Mouse (Mus musculus): ENCODE results near the gene Cbl. TPM values are rescaled to one million over a fixed set of nuclear protein-coding genes. Genes with fewer than 3 reads are reported as not detected.
A peak's percentile ranks its signal among the peaks of the same experiment; 100 is the strongest.
"Not testable (repeated sequence)": the region's sequence is repeated elsewhere in the genome, so short reads cannot be mapped to it uniquely, and the experiment has no call there.

The Cbl gene
- polyA plus RNA-seq, 1 experiment from 2014 or later, result 4.9 TPM

DNA sequence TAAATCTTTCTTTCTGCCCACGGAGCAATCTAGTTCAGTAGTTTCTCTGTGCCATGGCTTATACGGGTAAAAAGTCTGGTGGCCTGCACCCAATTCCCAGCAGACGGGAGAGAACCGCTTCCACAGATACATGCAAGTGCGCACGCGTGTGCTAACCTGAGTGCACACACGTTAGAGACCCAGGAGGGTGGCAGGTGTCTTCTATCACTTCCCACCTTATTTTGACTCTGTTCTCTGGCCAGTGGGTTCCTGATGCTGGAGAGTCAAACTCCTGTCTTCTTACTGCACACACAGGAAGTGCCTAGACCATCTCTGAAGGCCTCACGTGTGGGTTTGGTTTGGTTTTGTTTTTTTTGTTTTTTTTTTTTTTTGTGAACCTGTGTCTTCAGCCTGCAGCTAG, 118.2 kb downstream of the Cbl start:
- 85% methylated on average over 9 of the region's 9 CpGs for WGBS
- H3K36me3 ChIP-seq (ENCODE audit: control insufficient read depth, insufficient read depth, low read length), result no peaks in the 10 kb centered on the region
- no peak overlapping the region for H3K27ac ChIP-seq (replicated peaks)
- no peaks in the 10 kb centered on the region for H3K4me1 ChIP-seq (replicated peaks; ENCODE audit: control insufficient read depth, insufficient read depth)
- ATAC-seq (ENCODE audit: low FRiP score, low TSS enrichment), result no peak
- no peak for TF ChIP-seq EP300 (optimal IDR thresholded peaks at IDR 0.05)
- TF ChIP-seq CTCF (IDR thresholded peaks at IDR 0.05; ENCODE audit: low read depth), result no peak
- no peak overlapping the region for H3K4me3 ChIP-seq (ENCODE audit: low read depth, low read length)
- no peak for DNase-seq (ENCODE audit: low spot score)
- H3K4me2 ChIP-seq (replicated peaks; ENCODE audit: low read depth), result no peak overlapping the region
- H3K9me3 ChIP-seq (ENCODE audit: control insufficient read depth, low read length), result no peaks in the 10 kb centered on the region
- no peaks in the 10 kb centered on the region for H3K27me3 ChIP-seq (ENCODE audit: control insufficient read depth, insufficient read depth, low read length)
- no peak overlapping the region for H3K9ac ChIP-seq (ENCODE audit: low read length)

DNA sequence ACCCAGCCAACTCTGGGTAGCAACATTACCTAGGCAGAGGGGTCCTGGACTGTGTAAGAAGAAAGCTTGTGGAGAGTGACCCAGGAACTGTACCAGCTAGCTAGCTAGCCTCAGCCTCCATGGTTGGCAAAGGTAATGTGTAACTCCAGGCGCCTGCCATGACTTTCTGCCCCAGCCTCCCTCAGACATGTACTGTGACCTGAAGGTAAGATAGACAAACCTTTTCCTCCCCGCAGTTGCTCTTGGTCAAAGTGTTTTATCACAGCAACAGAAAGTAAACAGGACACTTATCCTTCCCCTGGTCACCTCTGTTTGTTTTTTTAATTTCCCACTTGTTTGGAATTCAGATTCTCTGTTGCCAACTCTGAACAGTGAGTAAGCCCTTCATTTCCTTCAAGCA, 119.4 kb downstream of the Cbl start:
- no peak overlapping the region for H3K27ac ChIP-seq (replicated peaks)
- H3K27me3 ChIP-seq (ENCODE audit: control insufficient read depth, insufficient read depth, low read length), result no peaks in the 10 kb centered on the region
- DNase-seq (ENCODE audit: low spot score) (no peak), ATAC-seq (ENCODE audit: low FRiP score, low TSS enrichment) (no peak)
- H3K9ac ChIP-seq (ENCODE audit: low read length), result no peak overlapping the region
- H3K9me3 ChIP-seq (ENCODE audit: control insufficient read depth, low read length), result no peaks in the 10 kb centered on the region
- no peak overlapping the region for H3K4me2 ChIP-seq (replicated peaks; ENCODE audit: low read depth)
- TF ChIP-seq EP300 (optimal IDR thresholded peaks at IDR 0.05), result no peak
- TF ChIP-seq CTCF (IDR thresholded peaks at IDR 0.05; ENCODE audit: low read depth), result no peak
- WGBS, result 60% methylated on average over 2 of the region's 2 CpGs
- H3K4me1 ChIP-seq (replicated peaks; ENCODE audit: control insufficient read depth, insufficient read depth), result 0 out of 2 replicates have a peak, but pooled peaks cover 4% of the 10 kb centered on the region
- H3K4me3 ChIP-seq (ENCODE audit: low read depth, low read length), result no peak overlapping the region
- no peaks in the 10 kb centered on the region for H3K36me3 ChIP-seq (ENCODE audit: control insufficient read depth, insufficient read depth, low read length)

DNA sequence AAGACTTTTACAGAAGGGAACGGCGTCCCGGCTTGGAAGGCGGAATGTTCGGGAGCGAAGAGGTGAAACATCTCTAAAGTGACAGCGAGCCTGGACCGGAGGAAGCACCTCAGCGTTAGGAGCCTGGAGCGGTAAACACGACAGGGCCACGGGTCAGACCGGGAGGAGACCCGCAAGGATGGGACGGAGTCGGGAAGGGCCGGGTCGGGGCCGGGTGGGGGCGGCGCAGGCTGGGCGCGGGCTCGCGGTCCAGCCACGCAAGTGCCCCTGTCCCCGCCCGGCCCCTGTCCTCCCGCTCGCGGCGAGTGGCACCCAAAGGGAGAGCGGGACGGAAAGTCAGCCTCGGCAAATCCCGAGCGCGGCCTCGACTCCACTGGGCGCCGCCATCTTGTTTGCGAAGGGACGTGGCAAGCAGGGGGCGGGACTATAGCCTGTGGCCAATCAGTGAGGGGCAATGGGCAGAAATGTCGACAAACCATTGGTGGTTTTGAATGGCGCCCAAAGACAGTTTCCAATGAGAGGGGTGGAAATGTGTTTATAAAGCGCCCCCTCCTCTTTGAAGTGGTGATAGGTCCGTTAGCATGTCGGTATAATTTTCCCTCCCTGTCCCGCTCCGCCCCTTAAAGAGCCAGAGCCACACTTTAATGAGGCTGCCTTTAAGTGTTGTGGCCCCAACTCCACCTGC, 120.6 kb downstream of the Cbl start, which contains the start of the genes Gm49380 and Rnf26:
TSS of gene Gm49380 (minus strand) at position 396 of the 685 bp plus-strand sequence.
TSS of gene Rnf26 (minus strand) at position 413 of the 685 bp plus-strand sequence.
- peak within 1 kb of the TSS; percentile 65 for H3K27ac ChIP-seq (replicated peaks)
- peak; percentile 96 for DNase-seq (ENCODE audit: low spot score)
- 0 out of 2 replicates have a peak, but pooled peaks cover 8% of the 10 kb centered on the region for H3K4me1 ChIP-seq (replicated peaks; ENCODE audit: control insufficient read depth, insufficient read depth)
- ATAC-seq (ENCODE audit: low FRiP score, low TSS enrichment), result peak; percentile 97
- under 1% methylated on average over 49 of the region's 51 CpGs for WGBS
- H3K4me3 ChIP-seq (ENCODE audit: low read depth, low read length), result peak within 1 kb of the TSS; percentile 73
- TF ChIP-seq EP300 (optimal IDR thresholded peaks at IDR 0.05) (no peak), CTCF (IDR thresholded peaks at IDR 0.05; ENCODE audit: low read depth) (no peak; the same call in 1 of the 2 replicates)
- peak within 1 kb of the TSS; percentile 71 for H3K9ac ChIP-seq (ENCODE audit: low read length)
- no peaks in the 10 kb centered on the region for H3K9me3 ChIP-seq (ENCODE audit: control insufficient read depth, low read length)
- H3K4me2 ChIP-seq (replicated peaks; ENCODE audit: low read depth), result peak within 1 kb of the TSS; percentile 57
- H3K36me3 ChIP-seq (ENCODE audit: control insufficient read depth, insufficient read depth, low read length), result no peaks in the 10 kb centered on the region
- no peaks in the 10 kb centered on the region for H3K27me3 ChIP-seq (ENCODE audit: control insufficient read depth, insufficient read depth, low read length)

DNA sequence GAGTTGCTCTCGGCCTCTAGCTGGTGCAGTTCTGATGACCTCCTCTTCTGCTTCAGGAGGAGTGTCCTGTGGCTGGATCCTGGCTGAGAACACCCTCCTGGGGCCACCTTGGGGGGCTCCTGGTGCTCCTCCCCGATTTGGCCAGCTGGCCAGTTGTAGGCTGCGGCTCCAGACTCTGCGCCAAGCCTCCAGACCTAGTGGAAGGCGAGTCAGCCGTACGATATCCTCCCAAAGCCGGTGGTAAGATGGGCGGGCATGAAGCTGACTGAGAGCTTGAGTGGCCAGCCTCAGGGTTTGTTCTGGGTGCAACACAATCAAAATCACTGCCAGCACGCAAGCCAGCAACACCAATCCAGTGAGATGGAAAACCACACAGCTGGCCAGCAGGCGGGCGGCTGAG, 121.9 kb downstream of the Cbl start:
- not testable (repeated sequence) for H3K4me3 ChIP-seq (ENCODE audit: low read depth, low read length); H3K36me3 ChIP-seq (ENCODE audit: control insufficient read depth, insufficient read depth, low read length); H3K9ac ChIP-seq (ENCODE audit: low read length); H3K27ac ChIP-seq (replicated peaks); H3K9me3 ChIP-seq (ENCODE audit: control insufficient read depth, low read length); DNase-seq (ENCODE audit: low spot score); H3K27me3 ChIP-seq (ENCODE audit: control insufficient read depth, insufficient read depth, low read length); ATAC-seq (ENCODE audit: low FRiP score, low TSS enrichment)
- Histone ChIP-seq H3K4me1 (replicated peaks; ENCODE audit: control insufficient read depth, insufficient read depth) (peaks cover 14% of the 10 kb centered on the region), H3K4me2 (replicated peaks; ENCODE audit: low read depth) (0 out of 2 replicates have a peak overlapping the region, but pooled peaks have one; percentile 8)
- WGBS, result 44% methylated on average over 8 of the region's 12 CpGs

DNA sequence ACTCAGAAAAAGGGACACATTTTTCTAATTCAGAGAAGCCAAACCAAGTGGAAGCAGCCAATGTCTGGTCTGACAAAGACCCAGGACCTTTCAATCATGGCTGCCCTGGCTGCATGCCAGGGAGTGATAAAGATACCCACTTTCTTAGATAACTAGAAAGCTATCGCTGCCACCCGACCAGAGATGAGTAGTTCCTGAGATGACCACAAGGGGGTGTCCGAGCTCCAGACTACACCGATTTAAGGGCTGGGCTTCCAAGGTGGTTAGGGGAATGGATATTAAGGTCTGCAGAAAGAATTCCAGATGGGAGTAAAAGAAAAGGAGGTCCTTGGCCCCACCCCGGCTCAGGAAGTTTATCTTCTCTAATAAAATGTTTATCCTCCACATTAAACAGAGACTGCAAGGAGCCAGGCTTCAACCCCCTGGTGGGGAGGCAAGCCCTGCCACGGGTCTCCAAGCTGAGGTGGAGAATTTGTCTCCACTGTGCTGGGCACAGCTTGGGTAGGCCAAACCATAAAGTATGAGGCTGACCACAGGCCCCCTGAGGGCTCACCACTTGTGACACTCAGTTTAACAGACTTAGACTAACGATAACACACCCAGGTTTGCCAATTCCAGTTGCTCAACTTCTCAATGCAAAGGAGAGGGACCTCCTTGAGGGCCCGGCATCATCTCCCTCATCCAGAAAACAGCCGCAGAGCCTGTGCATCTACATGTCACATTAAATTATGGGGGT, 124.3 kb downstream of the Cbl start:
- peak; percentile 84 for TF ChIP-seq CTCF (IDR thresholded peaks at IDR 0.05; ENCODE audit: low read depth)
- no peak for TF ChIP-seq EP300 (optimal IDR thresholded peaks at IDR 0.05)
- WGBS, result 18% methylated on average over 9 of the region's 9 CpGs

More for the DNA sequence above, 124.3 kb downstream of the Cbl start:
- Histone ChIP-seq H3K4me3 (ENCODE audit: low read depth, low read length) (no peak overlapping the region), H3K4me1 (replicated peaks; ENCODE audit: control insufficient read depth, insufficient read depth) (peaks cover 14% of the 10 kb centered on the region), H3K9me3 (ENCODE audit: control insufficient read depth, low read length) (no peaks in the 10 kb centered on the region), H3K27me3 (ENCODE audit: control insufficient read depth, insufficient read depth, low read length) (no peaks in the 10 kb centered on the region), H3K9ac (ENCODE audit: low read length) (0 out of 2 replicates have a peak overlapping the region, but pooled peaks have one; percentile 8), H3K27ac (replicated peaks) (no peak overlapping the region), H3K4me2 (replicated peaks; ENCODE audit: low read depth) (peak overlapping the region; percentile 9; the same call in 1 of the 2 replicates), H3K36me3 (ENCODE audit: control insufficient read depth, insufficient read depth, low read length) (no peaks in the 10 kb centered on the region)
- ATAC-seq (ENCODE audit: low FRiP score, low TSS enrichment) (no peak), DNase-seq (ENCODE audit: low spot score) (peak; percentile 75)
